Mouse (Mus musculus) Patski (cell line): ENCODE data around the gene Litaf. TPM values are rescaled to one million over a fixed set of nuclear protein-coding genes. Genes with fewer than 3 reads are reported as not detected.
"Not testable (repeated sequence)": the region's sequence is repeated elsewhere in the genome, so short reads cannot be mapped to it uniquely, and the experiment has no call there.

Source experiments
- ATAC-seq: fragments of 100-300 bp; one replicate; pipeline ENCODE4 v1.8.0; 2021
- CTCF ChIA-PET: fragments of 350-600 bp; sonication (Branson Sonifier 250); formaldehyde crosslinking; loops from one replicate; lab custom pipeline; 2022; ENCODE audit warnings: inconsistent platforms; lab: Charles Lee
- POLR2A ChIA-PET: fragments of 350-600 bp; sonication (Branson Sonifier 250); formaldehyde crosslinking; loops from one replicate; lab custom pipeline; 2022; ENCODE audit warnings: antibody characterized with exemption, inconsistent platforms; lab: Charles Lee
- DNase-seq: peaks from one replicate; pipeline ENCODE4 v3.0.0-alpha.2; 2011; ENCODE audit warnings: low read depth, low spot score
- H3K27me3 ChIP-seq: fragments of 371-371 bp; one replicate; pipeline ENCODE4 v1.5.1; 2021
- CTCF ChIP-seq: fragments of 100-300 bp; IDR thresholded peaks from one replicate; pipeline ENCODE4 v1.5.1; 2021
- in situ Hi-C: fragments of 300-500 bp; cut with MboI; formaldehyde crosslinking; loops from 3 replicates; pipeline ENCODE4 v1.11.1; 2018; ENCODE audit warnings: low pct_unique_long_range_greater_than_20kb, mixed read lengths
- polyA plus RNA-seq: library from polyadenylated mRNA; unstranded; gene quantifications from one replicate; pipeline ENCODE4 v1.2.3, GENCODE M21; 2021

Gene Litaf
- polyA plus RNA-seq, 1 experiment from 2014 or later, result 344 TPM

GRCm38 (mm10) chr16:10969342-10969741, 96.6 kb downstream of the Litaf start:
- in situ Hi-C loops, result no loop called here
- CTCF ChIA-PET, result interaction anchor here (1.9 to 2.8 kb wide), 2 partner anchors 10 to 65 kb away, joined by 4 to 13 read pairs; no protein-coding TSS in a partner anchor
- POLR2A ChIA-PET, result interaction anchor here (0.6 to 2.2 kb wide), 3 partner anchors 10 to 271 kb away, joined by 4 to 8 read pairs (median 5); no protein-coding TSS in a partner anchor
- TF ChIP-seq CTCF, result no peak
- DNase-seq (no peak), ATAC-seq (no peak)
- no peaks in the 10 kb centered on the region for H3K27me3 ChIP-seq

GRCm38 (mm10) chr16:10968299-10968698, 97.7 kb downstream of the Litaf start:
- no peak for TF ChIP-seq CTCF
- ATAC-seq, result peak; percentile 71
- no peak for DNase-seq
- ChIA-PET CTCF (interaction anchor here (1.1 to 2.8 kb wide), 3 partner anchors 11 to 66 kb away, joined by 3 to 13 read pairs (median 4); no protein-coding TSS in a partner anchor), POLR2A (interaction anchor here (0.8 to 2.2 kb wide), 3 partner anchors 11 to 14 kb away, joined by 3 to 8 read pairs (median 5); no protein-coding TSS in a partner anchor)
- H3K27me3 ChIP-seq, result no peaks in the 10 kb centered on the region
- in situ Hi-C loops, result no loop called here

GRCm38 (mm10) chr16:10967756-10968155, 98.2 kb downstream of the Litaf start:
- in situ Hi-C loops, result no loop called here
- DNase-seq, result no peak
- ChIA-PET POLR2A (no interaction called here), CTCF (interaction anchor here (1.1 to 2.8 kb wide), 2 partner anchors 54 to 67 kb away, joined by 3 to 13 read pairs; no protein-coding TSS in a partner anchor)
- ATAC-seq, result no peak
- TF ChIP-seq CTCF, result no peak
- H3K27me3 ChIP-seq, result no peaks in the 10 kb centered on the region

GRCm38 (mm10) chr16:10967013-10967412, 98.9 kb downstream of the Litaf start:
- TF ChIP-seq CTCF, result no peak
- H3K27me3 ChIP-seq, result no peaks in the 10 kb centered on the region
- POLR2A ChIA-PET, result interaction anchor here (0.9 kb wide), 1 partner anchor 48 kb away, joined by 3 read pairs; no protein-coding TSS in a partner anchor
- ATAC-seq (no peak), DNase-seq (no peak)
- in situ Hi-C loops, result no loop called here
- CTCF ChIA-PET, result no interaction called here

- no peak for TF ChIP-seq CTCF
- in situ Hi-C loops, result no loop called here
- no peak for ATAC-seq
- CTCF ChIA-PET, result interaction anchor here (2.6 kb wide), 1 partner anchor 69 kb away, joined by 8 read pairs; no protein-coding TSS in a partner anchor
- POLR2A ChIA-PET, result interaction anchor here (0.9 kb wide), 1 partner anchor 27 kb away, joined by 3 read pairs; no protein-coding TSS in a partner anchor
- DNase-seq, result no peak
- H3K27me3 ChIP-seq, result no peaks in the 10 kb centered on the region
Measured at GRCm38 (mm10) chr16:10965034-10965433, 100.9 kb downstream of the Litaf start.

- POLR2A ChIA-PET, result no interaction called here
- ATAC-seq, result no peak
- TF ChIP-seq CTCF, result no peak
- DNase-seq, result no peak
- CTCF ChIA-PET, result no interaction called here
- in situ Hi-C loops, result no loop called here
- H3K27me3 ChIP-seq, result no peaks in the 10 kb centered on the region
Measured at GRCm38 (mm10) chr16:10960916-10961315, 105.0 kb downstream of the Litaf start.

- ChIA-PET POLR2A (interaction anchor here (0.6 to 1.3 kb wide), 2 partner anchors 27 to 140 kb away, joined by 4 read pairs; no protein-coding TSS in a partner anchor), CTCF (interaction anchor here (1.2 kb wide), 1 partner anchor 12 kb away, joined by 3 read pairs; no protein-coding TSS in a partner anchor)
- no peak for ATAC-seq
- TF ChIP-seq CTCF, result no peak
- in situ Hi-C loops, result no loop called here
- DNase-seq, result no peak
- no peaks in the 10 kb centered on the region for H3K27me3 ChIP-seq
Measured at GRCm38 (mm10) chr16:10958763-10959440, 107.1 kb downstream of the Litaf start.

- CTCF ChIA-PET, result interaction anchor here (1.2 to 1.4 kb wide), 2 partner anchors 10 to 13 kb away, joined by 3 to 4 read pairs; no protein-coding TSS in a partner anchor
- POLR2A ChIA-PET, result interaction anchor here (0.6 to 1.5 kb wide), 3 partner anchors 27 to 141 kb away, joined by 3 to 4 read pairs (median 4); no protein-coding TSS in a partner anchor
- H3K27me3 ChIP-seq, DNase-seq, in situ Hi-C loops, ATAC-seq: not testable (repeated sequence)
Measured at GRCm38 (mm10) chr16:10958307-10958706, 107.7 kb downstream of the Litaf start.

GRCm38 (mm10) chr16:10957794-10958193, 108.2 kb downstream of the Litaf start:
- CTCF ChIA-PET, result interaction anchor here (1.2 to 1.4 kb wide), 2 partner anchors 10 to 13 kb away, joined by 3 to 4 read pairs; no protein-coding TSS in a partner anchor

GRCm38 (mm10) chr16:10956938-10957685, 108.8 kb downstream of the Litaf start:
- no peak for ATAC-seq
- POLR2A ChIA-PET, result interaction anchor here (0.6 to 1.5 kb wide), 3 partner anchors 29 to 431 kb away, joined by 3 to 4 read pairs (median 3); no protein-coding TSS in a partner anchor
- H3K27me3 ChIP-seq, result no peaks in the 10 kb centered on the region
- DNase-seq, result no peak
- in situ Hi-C loops, result no loop called here
- CTCF ChIA-PET, result interaction anchor here (1.4 kb wide), 1 partner anchor 9 kb away, joined by 4 read pairs; no protein-coding TSS in a partner anchor
- no peak for TF ChIP-seq CTCF

More at GRCm38 (mm10) chr16:10957794-10958193, 108.2 kb downstream of the Litaf start:
- ATAC-seq (no peak), DNase-seq (no peak)
- no peak for TF ChIP-seq CTCF
- in situ Hi-C loops, result no loop called here
- POLR2A ChIA-PET, result interaction anchor here (0.6 to 1.5 kb wide), 4 partner anchors 28 to 431 kb away, joined by 3 to 4 read pairs (median 4); no protein-coding TSS in a partner anchor
- H3K27me3 ChIP-seq, result no peaks in the 10 kb centered on the region
